Mouse (Mus musculus) mouse trophoblast stem cell (cell line): ENCODE data around the gene Gm7945.
"Not testable (repeated sequence)": the region's sequence is repeated elsewhere in the genome, so short reads cannot be mapped to it uniquely, and the experiment has no call there.

Source experiments
- in situ Hi-C, 2 experiments: fragments of 300-500 bp; cut with MseI, MboI; formaldehyde crosslinking; loops; 2 replicates in 1 of 2; 3 replicates in 1 of 2; pipeline ENCODE4 v1.15.1; 2025

Gm7945 gene

GRCm38 (mm10) chr14:41386279-41386678, at the start of gene Gm7945:
Gene Gm7945, minus strand, starts transcription at chr14:41386379.
- in situ Hi-C loops = not testable (repeated sequence)

GRCm38 (mm10) chr14:41425393-41426075, 39.4 kb upstream of the Gm7945 start:
- in situ Hi-C loops = not testable (repeated sequence)

- in situ Hi-C loops = not testable (repeated sequence)
These were observed 38.5 kb upstream of the Gm7945 start for GRCm38 (mm10) chr14:41424694-41425093.

- in situ Hi-C loops = not testable (repeated sequence)
These were observed 22.0 kb upstream of the Gm7945 start, which contains the start of gene Gm6482 for GRCm38 (mm10) chr14:41408181-41408580. Gene Gm6482, minus strand, starts transcription at chr14:41408281.

GRCm38 (mm10) chr14:41348309-41348708, 37.9 kb downstream of the Gm7945 start, which contains the start of gene Gm5798:
Gene Gm5798, plus strand, starts transcription at chr14:41348609.
- in situ Hi-C loops = not testable (repeated sequence)
